Mouse (Mus musculus) kidney, postnatal 36 days (tissue): ENCODE results near the gene Secisbp2.
"Not testable (repeated sequence)": the region's sequence is repeated elsewhere in the genome, so short reads cannot be mapped to it uniquely, and the experiment has no call there.

Source experiments
- DNase-seq, 2 experiments: peaks; one replicate each; pipeline ENCODE4 v3.0.0; 2021 to 2022; ENCODE audit warnings: mixed read lengths in 2 of 2

Secisbp2 gene

GRCm38 (mm10) chr13:51651408-51652064 lies at the start of gene Secisbp2:
Secisbp2 (plus strand) TSS chr13:51651697.
- peak; percentile 95 to 97 for DNase-seq

- peak; percentile 6 to 8 for DNase-seq
Observed at GRCm38 (mm10) chr13:51602764-51603163, 48.7 kb upstream of the Secisbp2 start.

DNA sequence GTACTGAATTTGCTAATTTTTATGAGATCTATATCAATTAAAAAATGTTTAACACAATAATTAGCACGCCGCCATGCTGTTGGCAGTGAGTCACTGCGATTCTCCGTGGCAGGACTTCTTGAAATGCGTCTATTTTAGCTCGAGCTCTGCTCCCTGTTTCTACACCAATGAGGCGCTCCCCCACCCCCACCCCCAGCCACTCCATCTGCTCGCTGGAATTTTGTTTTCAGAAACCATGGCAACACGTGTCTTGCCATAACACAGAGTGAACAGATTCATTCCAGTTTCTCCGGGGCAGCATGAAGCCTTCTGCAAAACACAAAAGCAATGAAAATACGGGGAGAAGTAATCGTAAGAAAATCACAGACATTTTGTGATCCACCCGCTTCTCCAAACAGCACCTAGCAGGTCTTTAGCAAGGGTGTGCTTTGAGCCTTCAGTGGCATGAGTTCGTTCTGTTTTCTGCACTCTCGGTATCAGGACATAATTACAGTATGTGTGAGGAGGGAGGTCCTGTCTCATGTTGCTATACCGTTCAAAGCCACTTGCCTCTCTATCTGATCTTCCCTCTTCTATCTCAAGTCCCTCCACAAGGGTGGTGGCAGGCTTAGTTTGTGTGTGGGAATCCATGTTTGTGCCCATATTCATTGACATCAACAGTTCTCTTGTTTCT lies 48.1 kb upstream of the Secisbp2 start:
- peak in 1 of 2 experiments; percentile 10 for DNase-seq

- no peak for DNase-seq
Observed at GRCm38 (mm10) chr13:51603894-51604244, 47.6 kb upstream of the Secisbp2 start.

GRCm38 (mm10) chr13:51609231-51609630 lies 42.3 kb upstream of the Secisbp2 start:
- no peak for DNase-seq

DNA sequence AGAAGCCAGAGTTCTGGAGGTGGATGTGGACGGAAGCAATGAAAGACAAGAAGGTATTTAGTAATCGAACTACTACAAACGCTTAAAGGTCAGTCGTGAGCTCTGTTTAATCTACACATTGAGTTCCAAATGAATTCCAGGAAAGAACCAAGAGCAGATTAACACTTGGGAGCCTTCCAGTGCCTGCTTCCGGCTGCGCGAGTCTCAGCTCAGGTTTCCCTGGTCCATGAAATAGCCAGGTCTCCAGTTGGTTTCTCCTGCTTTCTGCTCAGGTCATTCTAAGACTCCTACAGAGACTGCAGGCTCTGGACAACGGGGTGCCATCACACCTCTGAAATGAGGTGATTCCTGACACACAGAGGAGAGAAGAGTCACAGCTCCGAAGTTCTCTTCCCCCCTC lies 40.4 kb upstream of the Secisbp2 start:
- no peak for DNase-seq

- DNase-seq: no peak
Observed at GRCm38 (mm10) chr13:51611500-51611899, 40.0 kb upstream of the Secisbp2 start.

- no peak for DNase-seq
Observed at GRCm38 (mm10) chr13:51615815-51616214, 35.7 kb upstream of the Secisbp2 start.

DNA sequence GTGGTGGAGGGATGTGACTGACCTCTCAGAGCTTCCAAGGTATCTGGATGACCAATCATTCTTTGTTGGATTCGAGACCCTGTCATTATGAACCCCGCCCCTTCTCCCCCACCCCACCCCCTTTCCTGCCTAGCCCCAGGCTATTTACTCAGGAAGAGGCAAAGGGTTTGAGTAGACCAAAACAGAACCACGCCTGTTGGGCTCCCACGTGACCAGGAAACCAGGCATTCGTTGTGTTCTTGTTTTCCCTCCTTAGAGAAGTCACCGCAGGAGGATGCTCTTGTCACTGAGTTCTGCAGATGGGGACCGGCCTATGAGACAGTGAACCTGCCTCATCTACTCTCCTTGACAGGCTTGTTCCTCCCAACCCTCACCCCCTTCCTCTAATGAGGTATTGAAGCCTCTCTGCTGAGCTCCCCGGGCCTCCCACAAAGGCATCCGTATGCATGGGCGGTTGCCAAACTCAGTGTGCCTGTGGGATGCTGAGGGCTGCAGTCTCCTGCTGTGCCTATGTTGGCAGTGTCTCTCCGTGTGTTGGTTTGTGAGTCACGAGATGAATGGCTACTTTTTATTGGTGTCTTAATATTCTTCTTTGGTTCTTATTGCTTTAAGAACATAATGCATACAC lies 35.0 kb upstream of the Secisbp2 start:
- peak in 1 of 2 experiments; percentile 19 for DNase-seq

DNA sequence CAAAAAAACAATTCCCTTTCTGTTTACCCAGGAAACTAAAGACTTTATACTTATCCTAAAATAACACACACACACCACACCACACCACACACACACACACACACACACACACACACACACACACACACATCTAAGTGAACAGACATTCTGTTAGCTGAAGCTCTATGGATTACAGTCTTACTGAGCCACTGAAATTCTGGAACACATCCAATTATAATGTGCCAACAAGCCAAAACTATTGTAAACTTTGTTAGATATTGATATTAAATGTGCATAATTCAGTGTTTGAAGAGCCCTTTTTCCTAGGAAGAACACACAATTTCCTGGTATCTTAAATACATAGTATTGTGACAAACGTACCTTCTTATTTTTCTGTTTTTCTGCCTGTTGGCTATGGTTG lies 34.2 kb upstream of the Secisbp2 start:
- no peak for DNase-seq

- peak; percentile 24 to 79 for DNase-seq
Observed at GRCm38 (mm10) chr13:51617861-51618260, 33.6 kb upstream of the Secisbp2 start.

DNA sequence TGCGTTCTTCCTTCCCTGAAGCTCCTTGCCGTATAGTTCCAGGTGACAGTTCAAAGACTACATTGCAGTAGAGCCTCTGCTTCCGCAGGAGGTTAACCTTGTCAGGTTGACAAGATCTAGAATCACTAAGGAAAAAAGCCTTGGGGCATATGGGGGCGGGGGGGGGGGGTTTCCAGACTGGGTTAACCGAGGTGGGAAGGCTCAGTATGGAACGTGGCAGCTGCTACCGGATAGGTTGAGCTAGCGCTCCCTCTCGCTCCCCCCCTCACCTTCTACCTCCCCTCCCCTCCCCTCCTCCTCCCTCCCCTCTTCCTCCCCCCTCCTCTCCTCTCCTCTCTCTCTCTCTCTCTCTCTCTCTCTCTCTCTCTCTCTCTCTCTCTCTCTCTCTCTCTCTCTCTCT lies 32.9 kb upstream of the Secisbp2 start:
- DNase-seq: no peak

GRCm38 (mm10) chr13:51622626-51623025 lies 28.9 kb upstream of the Secisbp2 start:
- no peak for DNase-seq

DNA sequence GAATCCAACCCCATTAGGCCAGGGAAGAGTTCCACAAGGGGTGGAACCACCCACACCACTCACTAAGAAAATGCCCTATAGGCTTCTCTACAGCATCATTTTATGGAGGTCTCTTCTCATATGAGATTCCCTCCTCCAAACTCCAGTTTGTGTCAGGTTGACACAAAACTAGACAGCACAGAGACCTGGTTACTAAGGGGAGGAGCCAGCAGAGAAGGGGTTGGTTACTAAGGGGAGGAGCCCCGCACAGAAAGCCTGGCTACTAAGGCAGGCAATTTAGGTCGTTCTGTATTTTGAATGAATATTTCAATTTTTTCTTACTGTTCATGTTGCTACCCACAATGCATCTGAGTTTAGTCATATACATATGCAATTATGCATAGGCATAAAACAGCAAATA lies 27.8 kb upstream of the Secisbp2 start:
- DNase-seq: no peak

- no peak for DNase-seq
Observed at GRCm38 (mm10) chr13:51628273-51628848, 23.1 kb upstream of the Secisbp2 start.

GRCm38 (mm10) chr13:51631354-51631992 lies 20.0 kb upstream of the Secisbp2 start:
- no peak for DNase-seq

GRCm38 (mm10) chr13:51632560-51633218 lies 18.8 kb upstream of the Secisbp2 start:
- no peak for DNase-seq

DNA sequence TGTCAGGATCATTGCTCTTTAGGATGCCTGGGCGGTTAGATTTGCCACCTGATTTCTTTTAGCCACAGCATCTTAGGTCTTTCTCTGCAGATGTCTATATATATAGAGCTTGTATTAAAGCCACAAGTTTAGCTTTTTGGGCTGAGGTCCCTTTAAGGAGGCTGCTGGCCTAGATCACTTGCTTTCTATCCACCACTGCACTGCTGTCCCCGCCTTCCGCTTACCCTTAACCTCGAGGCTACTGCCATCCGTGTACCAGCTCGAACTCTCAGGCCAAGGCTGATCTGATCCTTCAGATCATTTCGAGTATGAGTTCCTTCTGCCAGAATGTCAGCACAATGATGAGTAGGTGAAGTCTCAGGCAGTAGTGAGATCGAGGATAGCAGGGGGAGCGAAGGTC lies 16.1 kb upstream of the Secisbp2 start:
- not testable (repeated sequence) for DNase-seq

- DNase-seq: peak in 1 of 2 experiments; percentile 64
Observed at GRCm38 (mm10) chr13:51638958-51639357, 12.5 kb upstream of the Secisbp2 start.

- no peak for DNase-seq
Observed at GRCm38 (mm10) chr13:51641424-51641823, 10.1 kb upstream of the Secisbp2 start.

- DNase-seq: peak; percentile 43 to 69
Observed at GRCm38 (mm10) chr13:51642171-51642778, 9.2 kb upstream of the Secisbp2 start.
